Mouse (Mus musculus) megakaryocyte, embryonic 14.5 days (primary cell): ENCODE measurements at regions not wholly inside any gene's neighbourhood (a gene's known extent, or its start where the extent isn't known, plus 50 kb on each side); places are given as distances from the start of the nearest gene placed in this dataset.

ENCODE experiments used
- FLI1 ChIP-seq: IDR thresholded peaks from 2 replicates; pipeline ENCODE4 v1.6.1; 2012; ENCODE audit warnings: low read length, inconsistent platforms, mixed read lengths
- GATA1 ChIP-seq: IDR thresholded peaks from 3 replicates; pipeline ENCODE4 v1.6.1; 2012; ENCODE audit warnings: mixed read lengths, low read length, inconsistent platforms, borderline replicate concordance

GRCm38 (mm10) chr3:64949307-64949706, 104.7 kb upstream of the Vmn2r7 start:
- TF ChIP-seq GATA1 (no peak), FLI1 (no peak)
